Mouse (Mus musculus): ENCODE measurements at regions not wholly inside any gene's neighbourhood (a gene's known extent, or its start where the extent isn't known, plus 50 kb on each side); places are given as distances from the start of the nearest gene placed in this dataset.

DNA sequence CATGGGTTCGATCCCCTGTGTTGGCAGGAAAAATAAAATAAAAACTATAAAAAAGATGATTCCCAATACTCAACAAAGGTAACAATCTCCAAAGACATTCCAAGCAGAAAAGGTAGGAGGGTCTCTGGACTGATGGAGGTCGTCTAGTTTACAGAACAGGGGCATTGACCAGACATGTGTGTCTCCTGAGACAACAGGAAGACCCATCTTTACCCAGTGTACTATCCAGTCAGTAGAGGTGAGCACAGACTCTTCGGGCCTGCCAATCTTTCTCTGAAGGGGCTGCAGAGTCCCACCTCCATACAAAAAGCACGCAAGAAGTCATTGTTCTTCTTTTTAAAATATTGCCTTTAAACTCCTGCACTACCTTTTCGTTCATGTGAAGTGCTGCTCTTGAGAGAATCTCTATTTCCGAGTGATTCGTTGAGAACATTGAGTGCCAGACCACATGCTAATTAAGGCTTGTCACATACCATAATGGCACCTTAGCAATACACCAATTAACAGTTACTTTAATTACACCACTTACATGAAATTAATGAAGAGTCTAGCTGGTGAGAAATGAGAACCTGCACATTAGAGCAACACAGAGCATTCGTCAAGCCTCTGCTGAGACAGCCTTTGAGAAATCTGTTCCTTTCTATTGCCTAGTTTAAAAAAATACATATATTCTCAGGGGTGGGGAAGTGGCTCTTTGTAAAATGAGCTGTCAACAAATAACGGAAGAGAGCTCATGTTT is 69.5 kb upstream of the Mycn start:
- TF ChIP-seq CTCF (IDR thresholded peaks at IDR 0.05; ENCODE audit: control insufficient read depth, insufficient read depth, insufficient replicate concordance, low read depth, low read length) (no peak), POLR2A (IDR thresholded peaks at IDR 0.05; ENCODE audit: control insufficient read depth, low read depth, low read length) (no peak)

All from testis, adult 2 months (tissue).